Mouse (Mus musculus) kidney, adult 2 months (tissue): Measurements from ENCODE around the gene Tmem127. TPM values are rescaled to one million over a fixed set of nuclear protein-coding genes. Genes with fewer than 3 reads are reported as not detected.
"Not testable (repeated sequence)": the region's sequence is repeated elsewhere in the genome, so short reads cannot be mapped to it uniquely, and the experiment has no call there.

ENCODE experiments used
- DNase-seq: peaks from one replicate; pipeline ENCODE4 v3.0.0; 2021
- H3K27ac ChIP-seq: fragments of 200-500 bp; 2 replicates; pipeline ENCODE4 v1.5.1; 2012; ENCODE audit warnings: low read depth, low read length, control low read depth, inconsistent platforms; ENCODE audit not compliant: insufficient read depth
- H3K27me3 ChIP-seq: fragments of 200-500 bp; replicated peaks from 2 replicates; pipeline ENCODE4 v1.6.1; 2012; ENCODE audit warnings: mild to moderate bottlenecking, moderate library complexity, low read length, inconsistent platforms; ENCODE audit not compliant: control insufficient read depth, insufficient read depth
- H3K36me3 ChIP-seq: fragments of 200-500 bp; 2 replicates; pipeline ENCODE4 v1.6.1; 2012; ENCODE audit warnings: mild to moderate bottlenecking, moderate library complexity, low read length, inconsistent platforms; ENCODE audit not compliant: control insufficient read depth, insufficient read depth
- H3K4me1 ChIP-seq: fragments of 200-500 bp; 2 replicates; pipeline ENCODE4 v1.6.1; 2011; ENCODE audit warnings: low read length; ENCODE audit not compliant: control insufficient read depth, insufficient read depth
- H3K4me3 ChIP-seq: fragments of 200-500 bp; 2 replicates; pipeline ENCODE4 v1.5.1; 2011; ENCODE audit warnings: mild to moderate bottlenecking, low read depth, low read length, control low read depth; ENCODE audit not compliant: insufficient read depth
- CTCF ChIP-seq: fragments of 200-500 bp; conservative IDR thresholded peaks from 2 replicates; pipeline ENCODE4 v1.5.1; 2011; ENCODE audit warnings: low read depth, mild to moderate bottlenecking, control low read depth, low read length, moderate library complexity, mixed read lengths; ENCODE audit not compliant: insufficient read depth, insufficient read length
- POLR2A ChIP-seq: fragments of 200-500 bp; IDR thresholded peaks from one replicate; pipeline ENCODE4 v1.6.1; 2011; ENCODE audit warnings: low read depth, low read length, control low read depth
- WGBS: fragments of 180-500 bp; shearing (Covaris S2); methylation state at CpG from one replicate; pipeline ENCODE4 v1.1.7; 2018; 5-methylcytosine and 5-hydroxymethylcytosine counted together
- polyA plus RNA-seq: library from polyadenylated mRNA; depleted of rRNA; stranded (reverse); fragments of >200 nt; gene quantifications from 2 replicates; pipeline ENCODE4 v1.2.3, GENCODE M21; 2012

The Tmem127 gene
- polyA plus RNA-seq, 1 experiment: 90.0 TPM

DNA sequence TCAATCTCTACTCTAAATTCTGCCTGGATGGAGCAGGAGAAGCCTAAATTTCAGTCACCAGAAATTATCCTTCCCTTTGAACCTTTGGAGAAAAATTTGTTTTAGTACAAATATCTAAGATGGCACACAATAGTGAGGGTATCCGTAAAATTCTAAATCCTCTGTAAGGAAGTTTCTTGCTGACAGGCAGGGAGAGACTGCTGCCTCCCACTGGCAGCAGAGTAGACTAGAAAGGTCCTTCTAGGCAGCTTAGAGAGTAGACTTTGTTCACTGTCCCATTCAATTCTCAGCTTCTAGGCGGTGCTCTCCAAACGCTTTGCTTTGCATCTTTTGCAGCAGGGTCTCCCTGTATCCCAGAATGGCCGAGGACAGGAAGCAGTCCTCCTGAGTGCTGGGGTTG is 20.1 kb downstream of the Tmem127 start:
- H3K36me3 ChIP-seq: no peaks in the 10 kb centered on the region
- TF ChIP-seq CTCF (peak; percentile 45; the same call in 1 of the 2 replicates), POLR2A (no peak)
- H3K27ac ChIP-seq: no peak overlapping the region
- H3K4me3 ChIP-seq: no peak overlapping the region
- DNase-seq: peak; percentile 40
- peaks cover 3% of the 10 kb centered on the region; the same call in 1 of the 2 replicates for H3K4me1 ChIP-seq
- 28% methylated on average over 4 of the region's 4 CpGs for WGBS
- no peaks in the 10 kb centered on the region for H3K27me3 ChIP-seq

- Histone ChIP-seq H3K27me3 (no peaks in the 10 kb centered on the region), H3K27ac (peak within 1 kb of the TSS; percentile 95), H3K4me3 (peak within 1 kb of the TSS; percentile 84), H3K4me1 (peaks cover 4% of the 10 kb centered on the region; the same call in 1 of the 2 replicates), H3K36me3 (no peaks in the 10 kb centered on the region)
- TF ChIP-seq CTCF: peak; percentile 6; the same call in 1 of the 2 replicates
- TF ChIP-seq POLR2A: peak; percentile 52
- under 1% methylated on average over 49 of the region's 49 CpGs for WGBS
- peak; percentile 99 for DNase-seq
Measured at GRCm38 (mm10) chr2:127269491-127270299, 22.0 kb downstream of the Tmem127 start, which contains the start of gene Stard7. TSS of gene Stard7 (plus strand) at chr2:127270218.

- peak; percentile 93 for DNase-seq
- H3K4me3 ChIP-seq: peak overlapping the region; percentile 82
- H3K27ac ChIP-seq: peak overlapping the region; percentile 95
- H3K36me3 ChIP-seq: no peaks in the 10 kb centered on the region
- TF ChIP-seq POLR2A (no peak), CTCF (no peak)
- WGBS: under 1% methylated on average over 75 of the region's 75 CpGs
- no peaks in the 10 kb centered on the region for H3K27me3 ChIP-seq
- H3K4me1 ChIP-seq: peaks cover 10% of the 10 kb centered on the region
Measured at GRCm38 (mm10) chr2:127270300-127271041, 22.8 kb downstream of the Tmem127 start.

DNA sequence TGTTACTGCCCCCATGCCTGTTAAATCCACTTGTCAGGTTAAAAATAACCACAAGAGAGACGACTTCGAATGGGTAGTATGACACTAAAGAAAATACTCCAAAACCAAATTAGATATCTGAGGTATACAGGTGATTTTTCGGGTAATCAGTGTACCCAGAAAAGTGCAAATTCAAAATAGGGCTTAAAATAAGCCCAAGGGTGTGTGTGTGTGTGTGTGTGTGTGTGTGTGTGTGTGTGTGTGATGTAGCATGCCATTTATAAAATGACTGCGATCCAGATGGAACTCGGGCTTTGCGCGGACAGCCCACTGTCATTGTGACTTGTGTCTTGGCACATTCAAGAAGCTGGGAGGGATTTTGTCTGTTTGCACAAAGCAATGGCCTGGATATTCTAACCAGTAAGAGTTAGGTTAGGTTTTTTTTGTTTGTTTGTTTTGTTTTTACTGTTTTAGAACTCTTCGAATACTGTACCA is 23.4 kb downstream of the Tmem127 start:
- Histone ChIP-seq H3K4me3 (peak overlapping the region; percentile 82), H3K4me1 (peaks cover 10% of the 10 kb centered on the region), H3K27me3 (no peaks in the 10 kb centered on the region), H3K36me3 (no peaks in the 10 kb centered on the region), H3K27ac (no peak overlapping the region; the same call in 1 of the 2 replicates)
- DNase-seq: peak; percentile 46
- TF ChIP-seq POLR2A (no peak), CTCF (no peak)
- 2% methylated on average over 8 of the region's 8 CpGs for WGBS

- H3K36me3 ChIP-seq, H3K4me3 ChIP-seq: not testable (repeated sequence)
Measured at GRCm38 (mm10) chr2:127272049-127272448, 24.3 kb downstream of the Tmem127 start.

GRCm38 (mm10) chr2:127272806-127273205 is 25.1 kb downstream of the Tmem127 start:
- no peaks in the 10 kb centered on the region for H3K36me3 ChIP-seq
- no peak for TF ChIP-seq CTCF
- no peak for TF ChIP-seq POLR2A
- H3K4me1 ChIP-seq: peaks cover 12% of the 10 kb centered on the region
- no peak for DNase-seq
- no peak overlapping the region for H3K4me3 ChIP-seq
- no peaks in the 10 kb centered on the region for H3K27me3 ChIP-seq
- no peak overlapping the region for H3K27ac ChIP-seq
- WGBS: 95% methylated on average over 3 of the region's 3 CpGs

More at GRCm38 (mm10) chr2:127272049-127272448, 24.3 kb downstream of the Tmem127 start:
- H3K4me1 ChIP-seq, DNase-seq, H3K27ac ChIP-seq, H3K27me3 ChIP-seq: not testable (repeated sequence)
- WGBS: 81% methylated on average over 4 of the region's 4 CpGs

GRCm38 (mm10) chr2:127274590-127274989 is 26.9 kb downstream of the Tmem127 start:
- WGBS: 94% methylated on average over 2 of the region's 2 CpGs
- no peak for DNase-seq
- TF ChIP-seq CTCF (no peak), POLR2A (no peak)

More at GRCm38 (mm10) chr2:127274590-127274989, 26.9 kb downstream of the Tmem127 start:
- H3K36me3 ChIP-seq: no peaks in the 10 kb centered on the region
- no peak overlapping the region for H3K27ac ChIP-seq
- peaks cover 12% of the 10 kb centered on the region for H3K4me1 ChIP-seq
- no peak overlapping the region for H3K4me3 ChIP-seq
- no peaks in the 10 kb centered on the region for H3K27me3 ChIP-seq
